Mouse (Mus musculus): ENCODE data around the gene Ablim2. TPM values are rescaled to one million over a fixed set of nuclear protein-coding genes. Genes with fewer than 3 reads are reported as not detected.
A peak's percentile ranks its signal among the peaks of the same experiment; 100 is the strongest.

Gene Ablim2
- polyA plus RNA-seq, 1 experiment: 2.2 TPM

- Histone ChIP-seq H3K27ac (ENCODE audit: control insufficient read depth, insufficient read depth, low read depth, low read length, poor library complexity) (no peak overlapping the region), H3K4me3 (replicated peaks; ENCODE audit: control insufficient read depth, low read depth, low read length) (no peak overlapping the region), H3K4me1 (ENCODE audit: control insufficient read depth, insufficient read depth, low read length) (no peaks in the 10 kb centered on the region)
- no peak for TF ChIP-seq POLR2A (IDR thresholded peaks at IDR 0.05; ENCODE audit: borderline replicate concordance, control insufficient read depth, low read depth, low read length)
- peak; percentile 99 for TF ChIP-seq CTCF (IDR thresholded peaks at IDR 0.05; ENCODE audit: control insufficient read depth, insufficient read depth, low read length)
- 53% methylated on average over 7 of the region's 7 CpGs for WGBS
Measured at GRCm38 (mm10) chr5:35795481-35796048, 37.9 kb downstream of the Ablim2 start.

GRCm38 (mm10) chr5:35796136-35796535, 38.5 kb downstream of the Ablim2 start:
- H3K4me1 ChIP-seq (ENCODE audit: control insufficient read depth, insufficient read depth, low read length): no peaks in the 10 kb centered on the region
- no peak for TF ChIP-seq POLR2A (IDR thresholded peaks at IDR 0.05; ENCODE audit: borderline replicate concordance, control insufficient read depth, low read depth, low read length)
- TF ChIP-seq CTCF (IDR thresholded peaks at IDR 0.05; ENCODE audit: control insufficient read depth, insufficient read depth, low read length): no peak
- no peak overlapping the region for H3K4me3 ChIP-seq (replicated peaks; ENCODE audit: control insufficient read depth, low read depth, low read length)
- H3K27ac ChIP-seq (ENCODE audit: control insufficient read depth, insufficient read depth, low read depth, low read length, poor library complexity): no peak overlapping the region
- 65% methylated on average over 5 of the region's 5 CpGs for WGBS

GRCm38 (mm10) chr5:35799090-35799489, 41.4 kb downstream of the Ablim2 start:
- TF ChIP-seq CTCF (IDR thresholded peaks at IDR 0.05; ENCODE audit: control insufficient read depth, insufficient read depth, low read length): no peak
- TF ChIP-seq POLR2A (IDR thresholded peaks at IDR 0.05; ENCODE audit: borderline replicate concordance, control insufficient read depth, low read depth, low read length): no peak
- H3K27ac ChIP-seq (ENCODE audit: control insufficient read depth, insufficient read depth, low read depth, low read length, poor library complexity): no peak overlapping the region
- WGBS: 24% methylated on average over 5 of the region's 5 CpGs
- no peaks in the 10 kb centered on the region for H3K4me1 ChIP-seq (ENCODE audit: control insufficient read depth, insufficient read depth, low read length)
- no peak overlapping the region for H3K4me3 ChIP-seq (replicated peaks; ENCODE audit: control insufficient read depth, low read depth, low read length)

- Histone ChIP-seq H3K27ac (ENCODE audit: control insufficient read depth, insufficient read depth, low read depth, low read length, poor library complexity) (no peak overlapping the region), H3K4me3 (replicated peaks; ENCODE audit: control insufficient read depth, low read depth, low read length) (no peak overlapping the region), H3K4me1 (ENCODE audit: control insufficient read depth, insufficient read depth, low read length) (no peaks in the 10 kb centered on the region)
- 77% methylated on average over 5 of the region's 5 CpGs for WGBS
- TF ChIP-seq POLR2A (IDR thresholded peaks at IDR 0.05; ENCODE audit: borderline replicate concordance, control insufficient read depth, low read depth, low read length) (no peak), CTCF (IDR thresholded peaks at IDR 0.05; ENCODE audit: control insufficient read depth, insufficient read depth, low read length) (no peak)
Measured at GRCm38 (mm10) chr5:35803416-35803815, 45.7 kb downstream of the Ablim2 start.

GRCm38 (mm10) chr5:35804685-35805084, 47.0 kb downstream of the Ablim2 start:
- WGBS: 80% methylated on average over 4 of the region's 4 CpGs
- no peaks in the 10 kb centered on the region for H3K4me1 ChIP-seq (ENCODE audit: control insufficient read depth, insufficient read depth, low read length)
- TF ChIP-seq POLR2A (IDR thresholded peaks at IDR 0.05; ENCODE audit: borderline replicate concordance, control insufficient read depth, low read depth, low read length) (no peak), CTCF (IDR thresholded peaks at IDR 0.05; ENCODE audit: control insufficient read depth, insufficient read depth, low read length) (no peak)
- no peak overlapping the region for H3K4me3 ChIP-seq (replicated peaks; ENCODE audit: control insufficient read depth, low read depth, low read length)
- H3K27ac ChIP-seq (ENCODE audit: control insufficient read depth, insufficient read depth, low read depth, low read length, poor library complexity): no peak overlapping the region

- WGBS: 71% methylated on average over 3 of the region's 3 CpGs
- no peak overlapping the region for H3K4me3 ChIP-seq (replicated peaks; ENCODE audit: control insufficient read depth, low read depth, low read length)
- TF ChIP-seq CTCF (IDR thresholded peaks at IDR 0.05; ENCODE audit: control insufficient read depth, insufficient read depth, low read length) (no peak), POLR2A (IDR thresholded peaks at IDR 0.05; ENCODE audit: borderline replicate concordance, control insufficient read depth, low read depth, low read length) (no peak)
- H3K27ac ChIP-seq (ENCODE audit: control insufficient read depth, insufficient read depth, low read depth, low read length, poor library complexity): no peak overlapping the region
- H3K4me1 ChIP-seq (ENCODE audit: control insufficient read depth, insufficient read depth, low read length): no peaks in the 10 kb centered on the region
Measured at GRCm38 (mm10) chr5:35805209-35805608, 47.5 kb downstream of the Ablim2 start.

- TF ChIP-seq POLR2A (IDR thresholded peaks at IDR 0.05; ENCODE audit: borderline replicate concordance, control insufficient read depth, low read depth, low read length) (no peak), CTCF (IDR thresholded peaks at IDR 0.05; ENCODE audit: control insufficient read depth, insufficient read depth, low read length) (no peak)
- no peak overlapping the region for H3K27ac ChIP-seq (ENCODE audit: control insufficient read depth, insufficient read depth, low read depth, low read length, poor library complexity)
- no peaks in the 10 kb centered on the region for H3K4me1 ChIP-seq (ENCODE audit: control insufficient read depth, insufficient read depth, low read length)
- 83% methylated on average over 8 of the region's 8 CpGs for WGBS
- no peak overlapping the region for H3K4me3 ChIP-seq (replicated peaks; ENCODE audit: control insufficient read depth, low read depth, low read length)
Measured at GRCm38 (mm10) chr5:35807018-35807417, 49.3 kb downstream of the Ablim2 start.

- WGBS: 81% methylated on average over 3 of the region's 3 CpGs
- Histone ChIP-seq H3K4me1 (ENCODE audit: control insufficient read depth, insufficient read depth, low read length) (no peaks in the 10 kb centered on the region), H3K27ac (ENCODE audit: control insufficient read depth, insufficient read depth, low read depth, low read length, poor library complexity) (no peak overlapping the region), H3K4me3 (replicated peaks; ENCODE audit: control insufficient read depth, low read depth, low read length) (no peak overlapping the region)
- TF ChIP-seq CTCF (IDR thresholded peaks at IDR 0.05; ENCODE audit: control insufficient read depth, insufficient read depth, low read length) (no peak), POLR2A (IDR thresholded peaks at IDR 0.05; ENCODE audit: borderline replicate concordance, control insufficient read depth, low read depth, low read length) (no peak)
Measured at GRCm38 (mm10) chr5:35810526-35810925, 52.8 kb downstream of the Ablim2 start.

Data from bone marrow, adult 2 months (tissue).